Mouse (Mus musculus): Measurements from ENCODE around the gene Colgalt1. TPM values are rescaled to one million over a fixed set of nuclear protein-coding genes. Genes with fewer than 3 reads are reported as not detected.

The Colgalt1 gene
- polyA plus RNA-seq, 1 experiment from 2014 or later, result 56.2 TPM

Small RNA genes within 50 kb of the gene (microRNA-seq; reads per million reads assigned to microRNA genes)
- gene Mir6769b, result 3.5 reads per million, percentile 10 among the genes with 10 or more reads in this experiment

Other genes starting within 250 kb of the Colgalt1 start
- gene Use1, start 244.2 kb upstream of the Colgalt1 start, polyA plus RNA-seq (2015; fragmentation: Nextera tagmentation; extraction: Ambion mirVana), result 98.4 and 102 TPM in 2 replicates
- gene Ocel1, start 239.7 kb upstream of the Colgalt1 start, polyA plus RNA-seq (2015; fragmentation: Nextera tagmentation; extraction: Ambion mirVana), result 7.3 and 8.0 TPM in 2 replicates
- 15.5 and 16.6 TPM in 2 replicates for gene Nr2f6, start 229.0 kb upstream of the Colgalt1 start, polyA plus RNA-seq (2015; fragmentation: Nextera tagmentation; extraction: Ambion mirVana)
- 5.5 and 6.0 TPM in 2 replicates for gene Ushbp1, start 215.2 kb upstream of the Colgalt1 start, polyA plus RNA-seq (2015; fragmentation: Nextera tagmentation; extraction: Ambion mirVana)
- 102 and 108 TPM in 2 replicates for gene Babam1, start 214.1 kb upstream of the Colgalt1 start, polyA plus RNA-seq (2015; fragmentation: Nextera tagmentation; extraction: Ambion mirVana)
- 17.2 and 18.3 TPM in 2 replicates for gene Ankle1, start 205.0 kb upstream of the Colgalt1 start, polyA plus RNA-seq (2015; fragmentation: Nextera tagmentation; extraction: Ambion mirVana)
- 139 and 140 TPM in 2 replicates for gene Abhd8, start 147.3 kb upstream of the Colgalt1 start, polyA plus RNA-seq (2015; fragmentation: Nextera tagmentation; extraction: Ambion mirVana)
- gene Mrpl34, start 146.0 kb upstream of the Colgalt1 start, polyA plus RNA-seq (2015; fragmentation: Nextera tagmentation; extraction: Ambion mirVana), result 189 and 199 TPM in 2 replicates
- gene Dda1, start 141.8 kb upstream of the Colgalt1 start, polyA plus RNA-seq (2015; fragmentation: Nextera tagmentation; extraction: Ambion mirVana), result 222 and 240 TPM in 2 replicates
- gene Ano8, start 125.0 kb upstream of the Colgalt1 start, polyA plus RNA-seq (2015; fragmentation: Nextera tagmentation; extraction: Ambion mirVana), result 9.4 and 9.8 TPM in 2 replicates
- gene Gtpbp3, start 122.9 kb upstream of the Colgalt1 start, polyA plus RNA-seq (2015; fragmentation: Nextera tagmentation; extraction: Ambion mirVana), result 12.2 and 13.7 TPM in 2 replicates
- 5.4 and 6.0 TPM in 2 replicates for gene Plvap, start 99.2 kb upstream of the Colgalt1 start, polyA plus RNA-seq (2015; fragmentation: Nextera tagmentation; extraction: Ambion mirVana)
- gene Ccdc194, start 85.3 kb upstream of the Colgalt1 start, polyA plus RNA-seq (2015; fragmentation: Nextera tagmentation; extraction: Ambion mirVana), result 0.11 TPM in 1 of 2 replicates, not detected in the other
- gene Bst2, start 73.5 kb upstream of the Colgalt1 start, polyA plus RNA-seq (2015; fragmentation: Nextera tagmentation; extraction: Ambion mirVana), result 8.5 and 8.8 TPM in 2 replicates
- 56.9 and 61.7 TPM in 2 replicates for gene Mvb12a, start 68.1 kb upstream of the Colgalt1 start, polyA plus RNA-seq (2015; fragmentation: Nextera tagmentation; extraction: Ambion mirVana)
- 0.11 and 0.20 TPM in 2 replicates for gene Tmem221, start 52.1 kb upstream of the Colgalt1 start, polyA plus RNA-seq (2015; fragmentation: Nextera tagmentation; extraction: Ambion mirVana)
- gene Nxnl1, start 44.4 kb upstream of the Colgalt1 start, polyA plus RNA-seq (2015; fragmentation: Nextera tagmentation; extraction: Ambion mirVana), result not detected in 2 replicates
- 68.5 and 71.8 TPM in 2 replicates for gene Slc27a1, start 42.1 kb upstream of the Colgalt1 start, polyA plus RNA-seq (2015; fragmentation: Nextera tagmentation; extraction: Ambion mirVana)
- gene Pgls, start 18.8 kb upstream of the Colgalt1 start, polyA plus RNA-seq (2015; fragmentation: Nextera tagmentation; extraction: Ambion mirVana), result 191 TPM in 2 replicates
- gene Fam129c, start 13.3 kb upstream of the Colgalt1 start, polyA plus RNA-seq (2015; fragmentation: Nextera tagmentation; extraction: Ambion mirVana), result 4.9 and 5.5 TPM in 2 replicates
- 23.3 and 23.6 TPM in 2 replicates for gene Unc13a, start 60.8 kb downstream of the Colgalt1 start, polyA plus RNA-seq (2015; fragmentation: Nextera tagmentation; extraction: Ambion mirVana)
- gene Jak3, start 65.3 kb downstream of the Colgalt1 start, polyA plus RNA-seq (2015; fragmentation: Nextera tagmentation; extraction: Ambion mirVana), result 2.9 and 3.3 TPM in 2 replicates
- 0.54 TPM in 1 of 2 replicates, not detected in the other for gene Insl3, start 78.2 kb downstream of the Colgalt1 start, polyA plus RNA-seq (2015; fragmentation: Nextera tagmentation; extraction: Ambion mirVana)
- gene B3gnt3, start 90.8 kb downstream of the Colgalt1 start, polyA plus RNA-seq (2015; fragmentation: Nextera tagmentation; extraction: Ambion mirVana), result 0.42 and 0.46 TPM in 2 replicates
- 70.9 and 71.7 TPM in 2 replicates for gene Fcho1, start 114.7 kb downstream of the Colgalt1 start, polyA plus RNA-seq (2015; fragmentation: Nextera tagmentation; extraction: Ambion mirVana)

All from forebrain, embryonic 15.5 days (tissue).